Mouse (Mus musculus): Measurements from ENCODE around the gene Adam23.

- no peak for TF ChIP-seq CTCF (IDR thresholded peaks at IDR 0.05)
- TF ChIP-seq EP300 (IDR thresholded peaks at IDR 0.05): no peak
Observed at GRCm38 (mm10) chr1:63567031-63567430, 121.3 kb downstream of the Adam23 start.

Data from lung, postnatal 0 days (tissue).